Mouse (Mus musculus) bone marrow, adult 2 months (tissue): ENCODE measurements around the gene Nav2.

Source experiments
- CTCF ChIP-seq: fragments of 200-500 bp; IDR thresholded peaks from 2 replicates; pipeline ENCODE4 v1.5.1; 2011; ENCODE audit warnings: low read length, control low read depth; ENCODE audit not compliant: control insufficient read depth, insufficient read depth
- POLR2A ChIP-seq: fragments of 200-500 bp; IDR thresholded peaks from 2 replicates; pipeline ENCODE4 v1.6.1; 2011; ENCODE audit warnings: low read depth, mild to moderate bottlenecking, control low read depth, low read length, borderline replicate concordance; ENCODE audit not compliant: control insufficient read depth

DNA sequence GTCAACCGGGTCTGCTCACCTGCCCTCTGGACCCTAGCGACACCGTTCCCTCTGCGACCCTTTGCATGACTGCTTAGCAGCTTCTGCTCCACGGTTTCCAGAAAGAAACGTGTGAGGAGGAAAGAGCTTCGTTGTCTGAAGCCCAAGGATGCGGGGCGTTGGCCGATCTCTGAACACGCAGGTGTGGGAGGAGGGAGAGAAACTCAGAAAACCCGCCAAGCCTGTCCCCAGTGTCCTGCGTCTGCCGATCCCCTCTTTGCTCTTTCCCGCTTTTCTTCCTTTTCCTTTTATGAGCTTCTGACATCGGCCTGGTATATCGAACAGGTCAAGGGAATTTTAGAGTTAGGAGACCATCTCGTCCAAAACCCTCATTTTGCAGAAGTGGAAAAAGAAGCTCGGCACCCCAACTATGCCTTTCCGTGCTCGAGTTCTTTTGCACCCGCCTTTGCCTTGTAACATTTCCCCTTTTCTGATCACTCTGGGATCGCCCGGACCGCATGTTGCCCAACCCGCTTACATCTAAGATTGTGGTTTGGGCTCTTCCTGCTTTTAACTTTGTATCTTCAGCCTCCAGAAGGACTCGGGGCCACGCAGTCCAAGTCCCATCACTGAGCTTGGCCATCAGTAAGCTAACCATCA lies 26.4 kb upstream of the Nav2 start:
- TF ChIP-seq POLR2A (0 out of 2 replicates have a peak, but pooled peaks have one; percentile 16), CTCF (no peak)
